Mouse (Mus musculus) stomach, embryonic 14.5 days (tissue): ENCODE measurements at regions not wholly inside any gene's neighbourhood (a gene's known extent, or its start where the extent isn't known, plus 50 kb on each side); places are given as distances from the start of the nearest gene placed in this dataset.

Experiments used
- ATAC-seq: fragments of 200-750 bp; cut with Nextera tagmentation; 2 replicates; pipeline ENCODE4 v1.8.0; 2017; ENCODE audit warnings: low read depth, moderate TSS enrichment; ENCODE audit not compliant: insufficient number of reproducible peaks, insufficient read depth, low FRiP score
- H3K27ac ChIP-seq: fragments of 300-500 bp; sonication (generic); 2 replicates; pipeline ENCODE4 v1.5.1; 2014; ENCODE audit warnings: mild to moderate bottlenecking, low read length, moderate library complexity, mixed read lengths
- H3K27me3 ChIP-seq: fragments of 300-500 bp; sonication (generic); 2 replicates; pipeline ENCODE4 v1.6.1; 2014; ENCODE audit warnings: low read length, control low read depth, mixed read lengths; ENCODE audit not compliant: control insufficient read depth, insufficient read depth
- H3K36me3 ChIP-seq: fragments of 300-500 bp; sonication (generic); 2 replicates; pipeline ENCODE4 v1.6.1; 2014; ENCODE audit warnings: mild to moderate bottlenecking, control low read depth, low read length, moderate library complexity, mixed read lengths; ENCODE audit not compliant: control insufficient read depth, insufficient read depth
- H3K4me1 ChIP-seq: fragments of 300-500 bp; sonication (generic); 2 replicates; pipeline ENCODE4 v1.6.1; 2014; ENCODE audit warnings: low read length, control low read depth, mixed read lengths; ENCODE audit not compliant: control insufficient read depth, insufficient read depth
- H3K4me2 ChIP-seq: fragments of 300-500 bp; sonication (generic); replicated peaks from 2 replicates; pipeline ENCODE4 v1.6.1; 2014; ENCODE audit warnings: low read depth, low read length, control low read depth
- H3K4me3 ChIP-seq: fragments of 300-500 bp; sonication (generic); 2 replicates; pipeline ENCODE4 v1.5.1; 2014; ENCODE audit warnings: low read depth, low read length, control low read depth
- H3K9ac ChIP-seq: fragments of 300-500 bp; sonication (generic); replicated peaks from 2 replicates; pipeline ENCODE4 v1.6.1; 2014; ENCODE audit warnings: low read depth, mild to moderate bottlenecking, control low read depth, low read length, moderate library complexity, mixed read lengths
- H3K9me3 ChIP-seq: fragments of 300-500 bp; sonication (generic); 2 replicates; pipeline ENCODE4 v1.6.1; 2016; ENCODE audit warnings: low read depth, low read length, control low read depth; ENCODE audit not compliant: control insufficient read depth
- WGBS: fragments of 180-500 bp; shearing (Covaris S2); extraction: QIAGEN DNeasy Blood & Tissue Kit; methylation state at CpG from one replicate; pipeline ENCODE4 v1.1.7; 2014; 5-methylcytosine and 5-hydroxymethylcytosine counted together

DNA sequence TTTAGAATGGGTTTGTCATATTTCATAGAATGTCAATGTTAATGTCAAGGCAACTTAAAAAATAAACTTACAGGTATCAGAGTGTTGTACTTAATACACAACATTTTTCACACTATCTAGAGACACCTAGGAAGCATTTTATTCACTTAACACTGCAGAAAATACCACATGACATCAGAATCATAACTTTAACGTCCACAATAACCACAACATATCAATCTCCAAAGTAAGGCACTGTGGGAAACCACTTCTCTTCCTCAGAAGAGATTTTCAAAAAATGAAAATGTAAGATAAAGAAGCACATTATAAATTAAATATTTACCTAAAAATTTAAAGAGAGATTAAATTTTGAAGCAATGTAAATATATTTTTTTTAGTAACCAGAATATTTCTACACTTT is 599.3 kb downstream of the Dach1 start:
- Histone ChIP-seq H3K27me3 (no peaks in the 10 kb centered on the region), H3K4me2 (no peak overlapping the region), H3K9me3 (no peaks in the 10 kb centered on the region), H3K27ac (no peak overlapping the region), H3K4me1 (no peaks in the 10 kb centered on the region), H3K4me3 (no peak overlapping the region), H3K9ac (no peak overlapping the region), H3K36me3 (no peaks in the 10 kb centered on the region)
- WGBS = 52% methylated on average over 1 of the region's 1 CpGs
- ATAC-seq = no peak

GRCm38 (mm10) chr14:97560121-97560907 is 609.3 kb downstream of the Dach1 start:
- ATAC-seq = no peak
- no peak overlapping the region for H3K9ac ChIP-seq
- no peaks in the 10 kb centered on the region for H3K27me3 ChIP-seq
- 37% methylated on average over 7 of the region's 7 CpGs for WGBS
- H3K27ac ChIP-seq = no peak overlapping the region
- no peak overlapping the region for H3K4me3 ChIP-seq
- H3K36me3 ChIP-seq = no peaks in the 10 kb centered on the region
- no peaks in the 10 kb centered on the region for H3K9me3 ChIP-seq
- no peak overlapping the region for H3K4me2 ChIP-seq
- no peaks in the 10 kb centered on the region for H3K4me1 ChIP-seq

DNA sequence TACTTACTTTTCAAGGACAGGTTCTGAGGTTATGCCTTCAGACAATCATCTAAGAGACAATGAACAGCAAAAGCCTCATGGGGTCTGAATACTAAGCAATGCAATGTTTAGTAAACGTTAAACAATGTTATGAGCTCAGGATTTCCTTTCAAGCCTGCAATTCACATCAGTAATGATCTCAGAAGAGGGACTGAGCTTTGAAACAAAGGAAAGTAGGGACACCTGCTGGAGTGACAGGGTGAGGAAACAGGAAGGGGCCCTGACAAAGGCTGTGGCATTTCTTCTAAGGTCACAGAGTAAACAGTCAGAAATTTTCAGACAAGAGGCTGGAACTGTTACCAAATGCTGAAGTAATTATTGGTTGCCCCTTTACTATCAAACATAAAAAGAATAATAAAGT is 610.0 kb downstream of the Dach1 start:
- Histone ChIP-seq H3K9me3 (no peaks in the 10 kb centered on the region), H3K4me2 (no peak overlapping the region), H3K27ac (no peak overlapping the region), H3K4me3 (no peak overlapping the region), H3K27me3 (no peaks in the 10 kb centered on the region), H3K36me3 (no peaks in the 10 kb centered on the region), H3K4me1 (no peaks in the 10 kb centered on the region), H3K9ac (no peak overlapping the region)
- ATAC-seq = no peak
- WGBS = 3% methylated on average over 1 of the region's 1 CpGs

- H3K36me3 ChIP-seq = no peaks in the 10 kb centered on the region
- no peak for ATAC-seq
- no peak overlapping the region for H3K4me2 ChIP-seq
- H3K9me3 ChIP-seq = no peaks in the 10 kb centered on the region
- no peaks in the 10 kb centered on the region for H3K4me1 ChIP-seq
- H3K9ac ChIP-seq = no peak overlapping the region
- no peak overlapping the region for H3K4me3 ChIP-seq
- no peak overlapping the region for H3K27ac ChIP-seq
- WGBS = 59% methylated on average over 2 of the region's 2 CpGs
- no peaks in the 10 kb centered on the region for H3K27me3 ChIP-seq
Measured at GRCm38 (mm10) chr14:97558289-97558688, 611.3 kb downstream of the Dach1 start.

GRCm38 (mm10) chr14:97557888-97558287 is 611.7 kb downstream of the Dach1 start:
- no peak for ATAC-seq
- no peak overlapping the region for H3K4me3 ChIP-seq
- no peaks in the 10 kb centered on the region for H3K36me3 ChIP-seq
- no peak overlapping the region for H3K9ac ChIP-seq
- H3K9me3 ChIP-seq = no peaks in the 10 kb centered on the region
- H3K4me1 ChIP-seq = no peaks in the 10 kb centered on the region
- H3K27ac ChIP-seq = no peak overlapping the region
- H3K27me3 ChIP-seq = no peaks in the 10 kb centered on the region
- no peak overlapping the region for H3K4me2 ChIP-seq
- WGBS = 86% methylated on average over 1 of the region's 1 CpGs

- Histone ChIP-seq H3K4me3 (no peak overlapping the region), H3K36me3 (no peaks in the 10 kb centered on the region), H3K27me3 (no peaks in the 10 kb centered on the region), H3K9ac (no peak overlapping the region), H3K9me3 (no peaks in the 10 kb centered on the region), H3K4me2 (no peak overlapping the region), H3K27ac (no peak overlapping the region), H3K4me1 (no peaks in the 10 kb centered on the region)
- 75% methylated on average over 4 of the region's 4 CpGs for WGBS
- ATAC-seq = no peak
Measured at GRCm38 (mm10) chr14:97546276-97546675, 623.3 kb downstream of the Dach1 start.

GRCm38 (mm10) chr14:97544307-97544706 is 625.3 kb downstream of the Dach1 start:
- no peak overlapping the region for H3K9ac ChIP-seq
- no peaks in the 10 kb centered on the region for H3K27me3 ChIP-seq
- WGBS = 55% methylated on average over 6 of the region's 6 CpGs
- no peak overlapping the region for H3K4me3 ChIP-seq
- ATAC-seq = peak; percentile 91
- no peak overlapping the region for H3K4me2 ChIP-seq
- no peak overlapping the region for H3K27ac ChIP-seq
- H3K36me3 ChIP-seq = no peaks in the 10 kb centered on the region
- no peaks in the 10 kb centered on the region for H3K9me3 ChIP-seq
- no peaks in the 10 kb centered on the region for H3K4me1 ChIP-seq

DNA sequence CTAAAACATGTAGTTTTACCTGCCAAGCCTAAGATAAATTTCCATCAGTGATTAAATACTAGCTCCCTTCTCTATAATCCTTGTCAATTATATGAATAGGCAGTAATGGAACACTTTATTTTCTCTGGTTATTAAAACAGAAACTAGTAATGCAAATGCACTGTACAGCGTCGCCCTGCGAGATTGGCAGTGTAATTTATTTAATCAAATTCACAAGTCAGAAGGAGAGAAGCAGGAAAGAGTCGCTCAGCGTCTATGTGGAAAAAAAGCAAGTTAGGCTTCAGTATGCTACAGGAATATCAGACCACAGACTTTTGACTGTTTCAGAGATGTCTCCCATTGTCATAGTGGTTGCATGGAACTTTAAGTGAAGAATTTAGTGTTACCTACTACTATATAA is 632.6 kb downstream of the Dach1 start:
- H3K9ac ChIP-seq = no peak overlapping the region
- WGBS = 79% methylated on average over 5 of the region's 5 CpGs
- H3K27me3 ChIP-seq = no peaks in the 10 kb centered on the region
- no peak overlapping the region for H3K4me3 ChIP-seq
- no peaks in the 10 kb centered on the region for H3K36me3 ChIP-seq
- H3K27ac ChIP-seq = no peak overlapping the region
- no peaks in the 10 kb centered on the region for H3K4me1 ChIP-seq
- no peak for ATAC-seq
- H3K9me3 ChIP-seq = no peaks in the 10 kb centered on the region
- no peak overlapping the region for H3K4me2 ChIP-seq

DNA sequence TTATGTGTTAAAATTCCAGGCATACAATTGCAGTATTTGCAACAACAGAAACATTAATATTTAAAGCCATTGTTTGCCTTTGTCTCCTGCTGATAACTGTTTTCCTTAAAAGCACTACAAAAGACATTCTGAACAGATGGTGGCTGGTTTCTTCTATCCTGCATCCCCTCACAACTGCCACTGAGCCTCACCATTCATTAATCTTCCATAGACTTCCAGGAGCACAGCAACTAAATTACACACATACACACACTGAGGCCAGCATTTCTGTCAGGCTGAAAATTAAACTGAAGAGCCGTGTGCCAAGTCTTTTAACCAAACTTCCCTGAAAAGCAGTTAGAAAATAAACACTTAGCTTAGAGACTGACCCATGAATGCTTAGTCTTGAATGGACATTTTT is 658.2 kb downstream of the Dach1 start:
- H3K27ac ChIP-seq = no peak overlapping the region
- H3K9me3 ChIP-seq = no peaks in the 10 kb centered on the region
- ATAC-seq = no peak
- no peak overlapping the region for H3K4me2 ChIP-seq
- H3K9ac ChIP-seq = no peak overlapping the region
- no peaks in the 10 kb centered on the region for H3K36me3 ChIP-seq
- WGBS = 5% methylated on average over 1 of the region's 1 CpGs
- no peak overlapping the region for H3K4me3 ChIP-seq
- H3K27me3 ChIP-seq = no peaks in the 10 kb centered on the region
- H3K4me1 ChIP-seq = no peaks in the 10 kb centered on the region
